Mouse (Mus musculus): ENCODE measurements at regions not wholly inside any gene's neighbourhood (a gene's known extent, or its start where the extent isn't known, plus 50 kb on each side); places are given as distances from the start of the nearest gene placed in this dataset.
A peak's percentile ranks its signal among the peaks of the same experiment; 100 is the strongest.

- peak; percentile 55 for DNase-seq (ENCODE audit: low read depth, low spot score)
Measured at GRCm38 (mm10) chr8:39695331-39695730, 979.5 kb upstream of the Adam24 start.

DNA sequence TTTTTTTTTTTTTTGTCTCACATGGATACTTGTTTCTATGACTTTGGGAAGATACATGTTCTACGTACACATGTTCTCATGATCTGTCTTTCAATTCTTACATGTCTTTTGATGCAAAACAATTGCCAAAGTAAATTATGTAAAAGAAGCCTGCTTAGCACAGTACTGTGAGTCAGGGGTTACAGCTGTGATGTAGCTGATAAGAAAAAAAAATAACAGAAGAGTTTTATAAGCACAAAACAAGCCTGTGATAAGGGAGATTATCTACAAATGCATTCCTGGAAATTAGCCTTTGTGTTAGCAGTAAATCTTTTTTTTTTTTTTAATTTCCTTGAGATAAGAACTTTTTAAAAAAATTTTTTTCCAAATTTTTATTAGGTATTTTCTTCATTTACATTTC, 969.0 kb upstream of the Adam24 start:
- DNase-seq (ENCODE audit: low read depth, low spot score): no peak

- DNase-seq (ENCODE audit: low read depth, low spot score): no peak
Measured at GRCm38 (mm10) chr8:39742377-39742776, 932.5 kb upstream of the Adam24 start.

- DNase-seq (ENCODE audit: low read depth, low spot score): no peak
Measured at GRCm38 (mm10) chr8:39746225-39746624, 928.7 kb upstream of the Adam24 start.

- DNase-seq (ENCODE audit: low read depth, low spot score): no peak
Measured at GRCm38 (mm10) chr8:39759905-39760304, 915.0 kb upstream of the Adam24 start.

DNA sequence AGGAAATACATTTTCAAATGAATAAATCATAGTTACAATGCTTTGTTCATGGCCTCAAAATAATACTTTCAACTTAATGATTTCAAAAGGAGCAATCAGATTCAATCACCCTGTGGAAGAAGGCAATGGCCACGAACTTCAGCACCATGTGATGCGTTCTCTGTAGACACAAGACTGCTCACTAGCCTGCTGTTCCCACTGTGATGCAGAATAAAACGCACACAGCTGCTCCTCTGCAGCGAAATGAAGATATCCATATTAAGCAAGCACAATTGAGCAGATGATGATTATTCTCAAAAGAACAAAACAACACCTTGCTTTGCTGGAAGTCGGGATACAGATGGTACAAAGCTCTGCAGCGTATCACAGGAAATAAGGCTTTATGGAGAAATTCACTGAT, 895.4 kb upstream of the Adam24 start:
- DNase-seq (ENCODE audit: low read depth, low spot score): no peak

DNA sequence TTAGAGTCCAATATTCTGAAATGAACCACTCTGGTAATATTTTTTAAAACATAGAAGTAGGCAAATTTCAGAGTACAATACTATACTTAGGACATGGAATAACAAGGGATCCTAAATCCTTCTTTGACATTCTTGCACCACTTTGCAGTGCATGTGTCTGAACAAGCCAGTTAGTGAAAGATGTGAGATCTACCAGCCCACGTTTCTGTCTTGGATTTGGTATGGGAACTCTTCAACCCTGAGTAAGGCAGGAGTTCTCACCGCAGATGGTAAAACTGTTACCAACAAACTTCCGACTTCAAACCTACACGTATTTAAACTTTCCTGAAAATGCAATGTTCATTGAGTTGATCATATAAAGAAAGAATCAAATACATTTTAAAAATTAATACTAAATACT, 894.7 kb upstream of the Adam24 start:
- DNase-seq (ENCODE audit: low read depth, low spot score): no peak

GRCm38 (mm10) chr8:39781424-39782161, 893.3 kb upstream of the Adam24 start:
- no peak for DNase-seq (ENCODE audit: low read depth, low spot score)

GRCm38 (mm10) chr8:39782162-39782530, 892.7 kb upstream of the Adam24 start:
- DNase-seq (ENCODE audit: low read depth, low spot score): no peak
